Mouse (Mus musculus): ENCODE results near the gene Pgpep1l. TPM values are rescaled to one million over a fixed set of nuclear protein-coding genes. Genes with fewer than 3 reads are reported as not detected.
"Not testable (repeated sequence)": the region's sequence is repeated elsewhere in the genome, so short reads cannot be mapped to it uniquely, and the experiment has no call there.

Pgpep1l gene
- polyA plus RNA-seq, 1 experiment from 2014 or later, result not detected

DNA sequence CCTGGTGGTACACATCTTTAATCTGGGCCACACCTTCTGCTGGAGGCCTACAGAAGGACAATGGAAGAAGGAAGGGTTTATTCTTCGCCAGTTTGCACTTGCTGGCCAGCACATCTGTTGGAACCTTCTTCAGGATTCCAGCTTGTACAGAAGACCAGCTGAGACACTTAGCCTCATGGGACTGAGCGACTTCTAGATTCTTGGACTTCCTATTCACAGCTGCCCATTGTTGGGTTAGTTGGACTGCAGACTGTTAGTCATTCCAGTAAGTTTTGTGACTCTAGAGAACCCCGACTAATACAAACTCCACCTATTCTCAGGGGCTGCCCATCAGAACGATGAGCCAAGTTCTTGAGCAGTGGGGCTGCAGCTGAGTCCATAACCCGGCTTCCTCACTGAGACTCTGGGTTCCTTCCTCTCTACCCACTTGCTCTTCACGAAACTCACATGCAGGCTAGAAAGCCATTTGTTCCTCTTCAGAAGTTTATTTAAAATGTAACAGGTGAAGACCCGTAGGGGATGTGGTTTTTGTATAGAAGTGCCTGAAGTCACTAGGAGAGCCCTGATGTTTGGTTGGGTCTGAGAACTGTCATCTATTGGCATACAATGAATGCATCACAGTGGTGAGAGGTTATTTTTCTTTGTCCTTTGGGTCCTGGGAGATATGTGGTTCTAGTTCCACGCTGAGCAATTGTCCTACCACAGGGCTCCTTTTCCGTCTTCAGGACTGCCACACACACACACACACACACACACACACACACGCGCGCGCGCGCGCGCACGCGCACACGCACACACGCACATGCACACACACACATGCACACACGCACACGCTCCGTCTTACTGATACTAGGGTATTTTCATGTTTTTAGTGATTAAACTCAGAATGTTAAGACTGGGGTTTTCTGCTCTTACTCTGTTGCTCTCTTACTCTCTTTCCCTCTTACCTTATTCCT is 22.8 kb upstream of the Pgpep1l start:
- Histone ChIP-seq H3K4me1 (ENCODE audit: control insufficient read depth, insufficient read depth, low read length) (peaks cover 8% of the 10 kb centered on the region; the same call in 1 of the 2 replicates), H3K9ac (ENCODE audit: low read depth, low read length) (no peak overlapping the region), H3K27ac (ENCODE audit: low read depth, low read length) (no peak overlapping the region), H3K36me3 (ENCODE audit: control insufficient read depth, insufficient read depth, low read length) (no peaks in the 10 kb centered on the region), H3K4me2 (replicated peaks; ENCODE audit: low read depth, low read length) (no peak overlapping the region), H3K4me3 (ENCODE audit: low read length) (no peak overlapping the region), H3K9me3 (ENCODE audit: control insufficient read depth, low read length) (no peaks in the 10 kb centered on the region), H3K27me3 (ENCODE audit: control insufficient read depth, insufficient read depth, low read length) (no peaks in the 10 kb centered on the region)
- ATAC-seq (ENCODE audit: low FRiP score, low TSS enrichment), result no peak
- WGBS, result 90% methylated on average over 24 of the region's 24 CpGs

GRCm38 (mm10) chr7:68285851-68286298 is 21.8 kb upstream of the Pgpep1l start:
- Histone ChIP-seq H3K4me1 (ENCODE audit: control insufficient read depth, insufficient read depth, low read length) (peaks cover 8% of the 10 kb centered on the region; the same call in 1 of the 2 replicates), H3K4me3 (ENCODE audit: low read length) (no peak overlapping the region), H3K27ac (ENCODE audit: low read depth, low read length) (0 out of 2 replicates have a peak overlapping the region, but pooled peaks have one; percentile 51), H3K9ac (ENCODE audit: low read depth, low read length) (no peak overlapping the region), H3K36me3 (ENCODE audit: control insufficient read depth, insufficient read depth, low read length) (no peaks in the 10 kb centered on the region), H3K9me3 (ENCODE audit: control insufficient read depth, low read length) (no peaks in the 10 kb centered on the region), H3K4me2 (replicated peaks; ENCODE audit: low read depth, low read length) (no peak overlapping the region), H3K27me3 (ENCODE audit: control insufficient read depth, insufficient read depth, low read length) (no peaks in the 10 kb centered on the region)
- no peak for ATAC-seq (ENCODE audit: low FRiP score, low TSS enrichment)
- 34% methylated on average over 8 of the region's 8 CpGs for WGBS

GRCm38 (mm10) chr7:68283776-68284175 is 19.7 kb upstream of the Pgpep1l start:
- no peak overlapping the region for H3K9ac ChIP-seq (ENCODE audit: low read depth, low read length)
- H3K9me3 ChIP-seq (ENCODE audit: control insufficient read depth, low read length), result no peaks in the 10 kb centered on the region
- H3K27ac ChIP-seq (ENCODE audit: low read depth, low read length), result no peak overlapping the region
- no peak for ATAC-seq (ENCODE audit: low FRiP score, low TSS enrichment)
- peaks cover 8% of the 10 kb centered on the region; the same call in 1 of the 2 replicates for H3K4me1 ChIP-seq (ENCODE audit: control insufficient read depth, insufficient read depth, low read length)
- no peaks in the 10 kb centered on the region for H3K36me3 ChIP-seq (ENCODE audit: control insufficient read depth, insufficient read depth, low read length)
- 78% methylated on average over 7 of the region's 7 CpGs for WGBS
- no peaks in the 10 kb centered on the region for H3K27me3 ChIP-seq (ENCODE audit: control insufficient read depth, insufficient read depth, low read length)
- no peak overlapping the region for H3K4me2 ChIP-seq (replicated peaks; ENCODE audit: low read depth, low read length)
- no peak overlapping the region for H3K4me3 ChIP-seq (ENCODE audit: low read length)

GRCm38 (mm10) chr7:68283133-68283520 is 19.1 kb upstream of the Pgpep1l start:
- not testable (repeated sequence) for H3K27me3 ChIP-seq (ENCODE audit: control insufficient read depth, insufficient read depth, low read length); H3K4me2 ChIP-seq (replicated peaks; ENCODE audit: low read depth, low read length); H3K27ac ChIP-seq (ENCODE audit: low read depth, low read length); ATAC-seq (ENCODE audit: low FRiP score, low TSS enrichment); H3K4me3 ChIP-seq (ENCODE audit: low read length); H3K9ac ChIP-seq (ENCODE audit: low read depth, low read length); H3K4me1 ChIP-seq (ENCODE audit: control insufficient read depth, insufficient read depth, low read length); H3K9me3 ChIP-seq (ENCODE audit: control insufficient read depth, low read length); H3K36me3 ChIP-seq (ENCODE audit: control insufficient read depth, insufficient read depth, low read length)
- WGBS, result 86% methylated on average over 4 of the region's 4 CpGs

DNA sequence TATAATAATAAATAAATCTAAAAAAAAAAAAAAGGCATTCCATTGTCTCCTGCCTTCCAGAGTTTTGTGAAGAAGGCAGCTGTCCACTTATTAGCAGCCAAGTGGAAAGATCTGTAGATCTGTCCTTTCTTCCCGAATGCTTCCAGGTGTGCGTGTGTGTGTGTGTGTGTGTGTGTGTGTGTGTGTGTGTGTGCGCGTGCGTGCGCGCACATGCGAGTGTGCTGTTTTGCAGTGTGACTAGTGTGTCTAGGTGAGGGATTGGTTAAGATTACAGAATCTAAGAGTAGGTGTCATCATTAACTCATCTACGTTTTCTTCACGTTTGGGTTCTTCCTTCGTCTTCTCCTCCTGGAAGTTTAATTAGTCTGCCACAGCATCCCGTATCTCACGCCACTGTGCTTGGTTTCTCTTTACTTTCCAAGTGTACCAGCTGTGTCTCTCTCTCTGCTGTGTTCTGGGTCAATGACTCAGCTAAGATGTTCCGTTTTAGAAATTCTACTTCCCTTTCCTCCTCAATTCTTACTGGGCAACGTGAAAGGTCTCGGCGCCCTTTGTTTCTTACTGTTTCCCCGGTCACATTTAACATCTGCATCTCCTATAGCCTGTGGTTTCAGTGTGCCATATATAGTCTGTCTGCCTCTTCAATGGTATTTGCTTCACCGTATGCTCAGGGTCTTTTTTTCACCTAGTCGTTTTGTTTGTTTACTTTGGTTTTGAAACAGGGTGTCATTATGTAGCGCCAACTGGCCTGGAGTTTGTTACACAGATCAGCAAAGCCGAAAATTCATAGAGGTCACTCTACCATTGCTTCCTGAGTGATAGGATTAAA is 18.5 kb upstream of the Pgpep1l start:
- Histone ChIP-seq H3K9ac (ENCODE audit: low read depth, low read length) (no peak overlapping the region), H3K4me1 (ENCODE audit: control insufficient read depth, insufficient read depth, low read length) (peaks cover 9% of the 10 kb centered on the region; the same call in 1 of the 2 replicates), H3K4me3 (ENCODE audit: low read length) (no peak overlapping the region), H3K4me2 (replicated peaks; ENCODE audit: low read depth, low read length) (no peak overlapping the region), H3K27me3 (ENCODE audit: control insufficient read depth, insufficient read depth, low read length) (no peaks in the 10 kb centered on the region), H3K27ac (ENCODE audit: low read depth, low read length) (no peak overlapping the region), H3K9me3 (ENCODE audit: control insufficient read depth, low read length) (no peaks in the 10 kb centered on the region), H3K36me3 (ENCODE audit: control insufficient read depth, insufficient read depth, low read length) (no peaks in the 10 kb centered on the region)
- no peak for ATAC-seq (ENCODE audit: low FRiP score, low TSS enrichment)
- 69% methylated on average over 22 of the region's 22 CpGs for WGBS

- no peak overlapping the region for H3K4me3 ChIP-seq (ENCODE audit: low read length)
- H3K9me3 ChIP-seq (ENCODE audit: control insufficient read depth, low read length), result no peaks in the 10 kb centered on the region
- no peaks in the 10 kb centered on the region for H3K36me3 ChIP-seq (ENCODE audit: control insufficient read depth, insufficient read depth, low read length)
- peaks cover 16% of the 10 kb centered on the region for H3K4me1 ChIP-seq (ENCODE audit: control insufficient read depth, insufficient read depth, low read length)
- 72% methylated on average over 5 of the region's 5 CpGs for WGBS
- H3K4me2 ChIP-seq (replicated peaks; ENCODE audit: low read depth, low read length), result no peak overlapping the region
- no peaks in the 10 kb centered on the region for H3K27me3 ChIP-seq (ENCODE audit: control insufficient read depth, insufficient read depth, low read length)
- H3K27ac ChIP-seq (ENCODE audit: low read depth, low read length), result no peak overlapping the region
- no peak overlapping the region for H3K9ac ChIP-seq (ENCODE audit: low read depth, low read length)
- no peak for ATAC-seq (ENCODE audit: low FRiP score, low TSS enrichment)
These were observed 17.3 kb upstream of the Pgpep1l start for GRCm38 (mm10) chr7:68281341-68281740.

GRCm38 (mm10) chr7:68280352-68280869 is 16.4 kb upstream of the Pgpep1l start:
- Histone ChIP-seq H3K4me1 (ENCODE audit: control insufficient read depth, insufficient read depth, low read length) (peaks cover 17% of the 10 kb centered on the region), H3K27me3 (ENCODE audit: control insufficient read depth, insufficient read depth, low read length) (no peaks in the 10 kb centered on the region), H3K4me3 (ENCODE audit: low read length) (no peak overlapping the region), H3K27ac (ENCODE audit: low read depth, low read length) (no peak overlapping the region), H3K4me2 (replicated peaks; ENCODE audit: low read depth, low read length) (no peak overlapping the region), H3K9me3 (ENCODE audit: control insufficient read depth, low read length) (no peaks in the 10 kb centered on the region), H3K36me3 (ENCODE audit: control insufficient read depth, insufficient read depth, low read length) (no peaks in the 10 kb centered on the region), H3K9ac (ENCODE audit: low read depth, low read length) (no peak overlapping the region)
- ATAC-seq (ENCODE audit: low FRiP score, low TSS enrichment), result no peak
- 89% methylated on average over 19 of the region's 19 CpGs for WGBS

DNA sequence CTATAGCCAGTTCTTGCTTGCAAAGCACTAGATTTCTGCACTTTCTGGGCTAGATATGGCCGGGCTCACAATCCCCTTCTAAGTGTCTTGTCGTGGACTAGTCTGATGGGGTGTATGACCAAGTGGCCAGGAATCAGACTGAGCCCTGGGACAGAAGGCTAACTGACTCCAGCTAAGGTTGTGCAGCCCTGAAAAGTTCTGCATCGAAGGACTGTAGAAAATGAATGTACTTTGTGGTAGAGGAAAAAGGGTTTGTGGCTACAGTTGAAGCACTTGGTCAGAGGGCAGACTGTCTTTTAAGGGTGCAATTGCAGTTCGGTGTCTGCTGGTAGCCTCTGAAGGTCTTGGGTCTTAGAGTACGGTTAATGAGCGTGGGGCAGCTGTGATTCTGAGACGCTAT is 15.4 kb upstream of the Pgpep1l start:
- Histone ChIP-seq H3K4me1 (ENCODE audit: control insufficient read depth, insufficient read depth, low read length) (peaks cover 16% of the 10 kb centered on the region), H3K9ac (ENCODE audit: low read depth, low read length) (no peak overlapping the region), H3K27me3 (ENCODE audit: control insufficient read depth, insufficient read depth, low read length) (no peaks in the 10 kb centered on the region), H3K4me3 (ENCODE audit: low read length) (no peak overlapping the region), H3K9me3 (ENCODE audit: control insufficient read depth, low read length) (no peaks in the 10 kb centered on the region), H3K27ac (ENCODE audit: low read depth, low read length) (no peak overlapping the region), H3K4me2 (replicated peaks; ENCODE audit: low read depth, low read length) (no peak overlapping the region), H3K36me3 (ENCODE audit: control insufficient read depth, insufficient read depth, low read length) (no peaks in the 10 kb centered on the region)
- WGBS, result 86% methylated on average over 7 of the region's 7 CpGs
- ATAC-seq (ENCODE audit: low FRiP score, low TSS enrichment), result no peak

Measured in kidney, embryonic 14.5 days (tissue).